Mouse (Mus musculus) neural tube, embryonic 15.5 days (tissue): ENCODE data around the gene Klf16. TPM values are rescaled to one million over a fixed set of nuclear protein-coding genes. Genes with fewer than 3 reads are reported as not detected.
A peak's percentile ranks its signal among the peaks of the same experiment; 100 is the strongest.

Experiments
- ATAC-seq: fragments of 200-750 bp; cut with Nextera tagmentation; 2 replicates; pipeline ENCODE4 v1.8.0; 2017; ENCODE audit warnings: mild to moderate bottlenecking, moderate TSS enrichment, moderate library complexity; ENCODE audit not compliant: low FRiP score
- H3K27ac ChIP-seq: fragments of 300-500 bp; sonication (generic); replicated peaks from 2 replicates; pipeline ENCODE4 v1.5.1; 2015; ENCODE audit warnings: mild to moderate bottlenecking, inconsistent platforms
- H3K27me3 ChIP-seq: fragments of 300-500 bp; sonication (generic); replicated peaks from 2 replicates; pipeline ENCODE4 v1.6.1; 2015; ENCODE audit warnings: inconsistent platforms
- H3K36me3 ChIP-seq: fragments of 300-500 bp; sonication (generic); 2 replicates; pipeline ENCODE4 v1.6.1; 2015; ENCODE audit warnings: inconsistent platforms
- H3K4me1 ChIP-seq: fragments of 300-500 bp; sonication (generic); 2 replicates; pipeline ENCODE4 v1.6.1; 2015; ENCODE audit warnings: inconsistent platforms
- H3K4me2 ChIP-seq: fragments of 300-500 bp; sonication (generic); 2 replicates; pipeline ENCODE4 v1.6.1; 2015; ENCODE audit warnings: inconsistent platforms, mild to moderate bottlenecking, moderate library complexity
- H3K4me3 ChIP-seq: fragments of 300-500 bp; sonication (generic); replicated peaks from 2 replicates; pipeline ENCODE4 v1.5.1; 2015; ENCODE audit warnings: mild to moderate bottlenecking, inconsistent platforms
- H3K9ac ChIP-seq: fragments of 300-500 bp; sonication (generic); replicated peaks from 2 replicates; pipeline ENCODE4 v1.6.1; 2015; ENCODE audit warnings: mild to moderate bottlenecking, inconsistent platforms
- H3K9me3 ChIP-seq: fragments of 300-500 bp; sonication (generic); replicated peaks from 2 replicates; pipeline ENCODE4 v1.6.1; 2016; ENCODE audit warnings: inconsistent platforms
- WGBS: fragments of 180-500 bp; shearing (Covaris S2); methylation state at CpG from one replicate; pipeline ENCODE4 v1.1.7; 2015; ENCODE audit warnings: mixed read lengths; 5-methylcytosine and 5-hydroxymethylcytosine counted together
- microRNA-seq: library from miRNA; unstranded; fragments of <30 nt; microRNA quantifications from one replicate; pipeline ENCODE4, GENCODE M21; 2017
- polyA plus RNA-seq: library from polyadenylated mRNA; unstranded; fragments of >200 nt; fragmentation: Nextera tagmentation; extraction: Ambion mirVana; gene quantifications from 2 replicates; pipeline ENCODE4 v1.2.1, GENCODE M21; 2015

The Klf16 gene
- polyA plus RNA-seq, 1 experiment from 2014 or later: 6.5 TPM

DNA sequence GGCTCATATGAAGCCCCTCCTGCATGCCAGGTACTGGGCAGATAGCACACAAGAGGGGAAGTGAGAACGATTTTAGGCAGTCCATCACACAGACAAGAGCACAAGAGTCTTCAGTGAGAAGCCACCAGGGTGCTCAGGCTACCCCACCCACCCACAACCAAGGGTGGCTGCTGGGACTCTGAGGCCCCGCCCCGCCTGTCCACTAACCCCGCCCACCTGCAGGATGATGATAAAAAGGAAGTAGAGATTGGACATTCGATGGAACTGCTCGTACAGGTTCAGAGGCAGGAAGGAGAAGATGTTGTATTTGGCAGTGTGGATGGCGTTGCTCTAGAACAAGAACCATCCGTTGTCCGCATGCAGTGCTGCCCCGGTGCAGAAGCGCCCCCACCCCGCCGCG is 42.0 kb downstream of the Klf16 start:
- no peaks in the 10 kb centered on the region for H3K9me3 ChIP-seq
- peaks cover 47% of the 10 kb centered on the region for H3K27me3 ChIP-seq
- peak overlapping the region; percentile 13; the same call in 1 of the 2 replicates for H3K4me2 ChIP-seq
- H3K36me3 ChIP-seq: no peaks in the 10 kb centered on the region
- 14% methylated on average over 14 of the region's 14 CpGs for WGBS
- H3K9ac ChIP-seq: no peak overlapping the region
- H3K4me3 ChIP-seq: no peak overlapping the region
- H3K27ac ChIP-seq: no peak overlapping the region
- ATAC-seq: no peak
- H3K4me1 ChIP-seq: peaks cover 13% of the 10 kb centered on the region

DNA sequence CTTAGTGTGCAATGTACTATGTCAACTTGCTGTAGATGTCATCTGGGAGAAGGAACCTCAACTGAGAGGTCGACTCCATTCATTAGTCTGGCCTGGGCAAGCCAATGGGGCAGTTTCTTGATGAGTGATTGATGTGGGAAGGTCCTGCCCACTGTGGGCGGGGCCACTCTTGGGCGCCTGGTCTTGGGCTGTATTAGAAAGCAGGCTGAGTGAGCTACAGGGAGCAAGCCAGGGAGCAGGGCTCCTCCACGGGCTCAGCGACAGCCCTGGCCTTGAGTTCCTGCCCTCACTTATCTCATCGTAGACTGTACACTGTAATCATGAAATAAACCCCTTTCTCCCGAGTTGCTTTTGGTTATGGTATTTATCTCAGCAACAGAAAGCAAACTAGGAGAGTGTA is 43.4 kb downstream of the Klf16 start:
- H3K4me2 ChIP-seq: no peak overlapping the region
- 22% methylated on average over 7 of the region's 7 CpGs for WGBS
- no peak overlapping the region for H3K9ac ChIP-seq
- no peaks in the 10 kb centered on the region for H3K9me3 ChIP-seq
- no peak overlapping the region for H3K27ac ChIP-seq
- H3K36me3 ChIP-seq: no peaks in the 10 kb centered on the region
- H3K4me1 ChIP-seq: peaks cover 8% of the 10 kb centered on the region
- H3K27me3 ChIP-seq: peaks cover 42% of the 10 kb centered on the region
- no peak for ATAC-seq
- H3K4me3 ChIP-seq: no peak overlapping the region

GRCm38 (mm10) chr10:80532783-80533182 is 44.3 kb downstream of the Klf16 start:
- no peak for ATAC-seq
- H3K4me3 ChIP-seq: no peak overlapping the region
- no peak overlapping the region for H3K4me2 ChIP-seq
- H3K9me3 ChIP-seq: no peaks in the 10 kb centered on the region
- H3K27me3 ChIP-seq: peaks cover 33% of the 10 kb centered on the region
- WGBS: 86% methylated on average over 11 of the region's 11 CpGs
- no peak overlapping the region for H3K27ac ChIP-seq
- H3K4me1 ChIP-seq: peaks cover 6% of the 10 kb centered on the region; the same call in 1 of the 2 replicates
- no peak overlapping the region for H3K9ac ChIP-seq
- H3K36me3 ChIP-seq: no peaks in the 10 kb centered on the region

GRCm38 (mm10) chr10:80526172-80526571 is 50.9 kb downstream of the Klf16 start:
- H3K27me3 ChIP-seq: no peaks in the 10 kb centered on the region
- ATAC-seq: peak; percentile 82
- peak overlapping the region; percentile 43 for H3K4me2 ChIP-seq
- no peak overlapping the region for H3K9ac ChIP-seq
- WGBS: 22% methylated on average over 9 of the region's 9 CpGs
- H3K4me3 ChIP-seq: peak overlapping the region; percentile 19
- H3K4me1 ChIP-seq: peaks cover 4% of the 10 kb centered on the region; the same call in 1 of the 2 replicates
- no peaks in the 10 kb centered on the region for H3K9me3 ChIP-seq
- no peak overlapping the region for H3K27ac ChIP-seq
- no peaks in the 10 kb centered on the region; the same call in 1 of the 2 replicates for H3K36me3 ChIP-seq

DNA sequence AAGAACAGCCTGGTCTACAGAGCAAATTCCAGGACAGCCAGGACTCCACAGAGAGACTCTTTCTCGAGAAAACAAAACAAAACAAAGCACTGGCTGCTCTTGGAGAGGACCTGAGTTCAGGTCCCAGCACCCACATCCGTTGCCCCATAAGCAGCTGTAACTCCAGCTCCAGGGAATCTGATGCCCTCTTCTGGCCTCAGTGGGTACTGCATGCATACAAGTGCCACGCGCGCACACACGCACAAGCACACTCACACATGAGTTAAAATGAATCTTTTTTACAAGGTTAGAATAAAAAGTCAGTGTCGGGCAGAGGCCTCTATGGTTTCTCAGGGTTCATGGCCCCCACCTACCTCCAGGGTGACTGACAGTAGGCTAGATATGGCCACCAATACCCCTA is 53.8 kb downstream of the Klf16 start:
- no peak overlapping the region for H3K4me3 ChIP-seq
- H3K4me1 ChIP-seq: peaks cover 4% of the 10 kb centered on the region; the same call in 1 of the 2 replicates
- no peak overlapping the region for H3K4me2 ChIP-seq
- H3K27ac ChIP-seq: no peak overlapping the region
- H3K9me3 ChIP-seq: no peaks in the 10 kb centered on the region
- H3K27me3 ChIP-seq: no peaks in the 10 kb centered on the region
- H3K9ac ChIP-seq: no peak overlapping the region
- ATAC-seq: no peak
- WGBS: 94% methylated on average over 7 of the region's 7 CpGs
- H3K36me3 ChIP-seq: no peaks in the 10 kb centered on the region; the same call in 1 of the 2 replicates

DNA sequence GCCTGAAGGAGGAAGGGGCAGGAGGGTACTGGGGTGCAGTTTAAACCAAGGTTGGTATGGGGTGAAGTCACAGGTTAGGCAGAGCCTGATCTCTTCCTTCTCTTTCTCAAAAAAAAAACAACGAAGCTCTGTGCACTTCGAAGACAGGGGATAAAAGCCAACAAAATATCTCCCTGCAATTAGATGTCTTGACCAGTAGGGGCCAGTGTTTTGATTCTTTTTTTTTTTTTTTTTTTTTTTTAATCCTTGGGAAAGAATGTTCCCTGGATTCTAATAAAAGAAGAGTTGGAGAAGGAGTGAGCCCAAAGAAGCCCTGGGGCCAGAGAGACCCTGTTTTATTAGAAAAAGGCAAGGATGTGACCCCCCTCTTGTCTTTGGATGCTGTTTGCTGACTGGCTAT is 57.8 kb downstream of the Klf16 start:
- Histone ChIP-seq H3K36me3 (no peaks in the 10 kb centered on the region; the same call in 1 of the 2 replicates), H3K27me3 (peaks cover 8% of the 10 kb centered on the region; the same call in 1 of the 2 replicates), H3K4me1 (0 out of 2 replicates have a peak, but pooled peaks cover 3% of the 10 kb centered on the region), H3K9ac (no peak overlapping the region), H3K9me3 (no peaks in the 10 kb centered on the region), H3K4me2 (no peak overlapping the region), H3K4me3 (no peak overlapping the region), H3K27ac (no peak overlapping the region)
- 78% methylated on average over 2 of the region's 2 CpGs for WGBS
- no peak for ATAC-seq

Small RNA genes within 50 kb of the gene (microRNA-seq; reads per million reads assigned to microRNA genes)
- 0.87 reads per million for gene Mir6912

Other genes with a start within 250 kb of the Klf16 start
- 5.6 and 8.2 TPM in 2 replicates for gene Pcsk4, start 247.8 kb downstream of the Klf16 start, polyA plus RNA-seq
- 4.3 and 7.3 TPM in 2 replicates for gene Reep6, start 247.4 kb downstream of the Klf16 start, polyA plus RNA-seq
- gene Adamtsl5, start 228.9 kb downstream of the Klf16 start, polyA plus RNA-seq: 1.6 and 3.6 TPM in 2 replicates
- 3.9 and 6.1 TPM in 2 replicates for gene Plk5, start 220.9 kb downstream of the Klf16 start, polyA plus RNA-seq
- gene Mex3d, start 189.7 kb downstream of the Klf16 start, polyA plus RNA-seq: 9.1 and 14.0 TPM in 2 replicates
- gene Mbd3, start 177.8 kb downstream of the Klf16 start, polyA plus RNA-seq: 195 and 209 TPM in 2 replicates
- gene Uqcr11, start 170.5 kb downstream of the Klf16 start, polyA plus RNA-seq: 731 and 790 TPM in 2 replicates
- gene Tcf3, start 143.7 kb downstream of the Klf16 start, polyA plus RNA-seq: 33.4 and 51.7 TPM in 2 replicates
- gene Onecut3, start 82.5 kb downstream of the Klf16 start, polyA plus RNA-seq: 0.63 and 1.0 TPM in 2 replicates
- 1.4 and 1.5 TPM in 2 replicates for gene Atp8b3, start 38.2 kb downstream of the Klf16 start, polyA plus RNA-seq
- gene Rexo1, start 15.8 kb downstream of the Klf16 start, polyA plus RNA-seq: 29.5 TPM in 2 replicates
- gene Abhd17a, start 13.0 kb upstream of the Klf16 start, polyA plus RNA-seq: 148 and 152 TPM in 2 replicates
- 68.2 and 79.8 TPM in 2 replicates for gene Scamp4, start 25.6 kb upstream of the Klf16 start, polyA plus RNA-seq
- 5.0 and 7.0 TPM in 2 replicates for gene Adat3, start 25.6 kb upstream of the Klf16 start, polyA plus RNA-seq
- 3.0 and 3.2 TPM in 2 replicates for gene Gm49322, start 28.7 kb upstream of the Klf16 start, polyA plus RNA-seq
- 106 and 118 TPM in 2 replicates for gene Csnk1g2, start 45.5 kb upstream of the Klf16 start, polyA plus RNA-seq
- gene Btbd2, start 79.8 kb upstream of the Klf16 start, polyA plus RNA-seq: 91.9 and 92.1 TPM in 2 replicates
- 56.2 and 70.3 TPM in 2 replicates for gene Mknk2, start 100.8 kb upstream of the Klf16 start, polyA plus RNA-seq
- 53.0 and 58.8 TPM in 2 replicates for gene Mob3a, start 124.7 kb upstream of the Klf16 start, polyA plus RNA-seq
- 43.3 and 46.8 TPM in 2 replicates for gene Izumo4, start 124.9 kb upstream of the Klf16 start, polyA plus RNA-seq
- gene Ap3d1, start 164.9 kb upstream of the Klf16 start, polyA plus RNA-seq: 108 and 115 TPM in 2 replicates
- gene Dot1l, start 177.9 kb upstream of the Klf16 start, polyA plus RNA-seq: 19.3 and 20.3 TPM in 2 replicates
- 53.3 and 59.8 TPM in 2 replicates for gene Sf3a2, start 220.9 kb upstream of the Klf16 start, polyA plus RNA-seq
- gene Plekhj1, start 221.3 kb upstream of the Klf16 start, polyA plus RNA-seq: 135 and 146 TPM in 2 replicates
- gene Amh, start 227.9 kb upstream of the Klf16 start, polyA plus RNA-seq: not detected in 2 replicates
- 1.2 and 2.5 TPM in 2 replicates for gene Jsrp1, start 236.2 kb upstream of the Klf16 start, polyA plus RNA-seq
- 1,221 and 1,325 TPM in 2 replicates for gene Oaz1, start 249.3 kb upstream of the Klf16 start, polyA plus RNA-seq